ENCODE assay signal across 20 mouse cellular contexts in the genomic region with DNA sequence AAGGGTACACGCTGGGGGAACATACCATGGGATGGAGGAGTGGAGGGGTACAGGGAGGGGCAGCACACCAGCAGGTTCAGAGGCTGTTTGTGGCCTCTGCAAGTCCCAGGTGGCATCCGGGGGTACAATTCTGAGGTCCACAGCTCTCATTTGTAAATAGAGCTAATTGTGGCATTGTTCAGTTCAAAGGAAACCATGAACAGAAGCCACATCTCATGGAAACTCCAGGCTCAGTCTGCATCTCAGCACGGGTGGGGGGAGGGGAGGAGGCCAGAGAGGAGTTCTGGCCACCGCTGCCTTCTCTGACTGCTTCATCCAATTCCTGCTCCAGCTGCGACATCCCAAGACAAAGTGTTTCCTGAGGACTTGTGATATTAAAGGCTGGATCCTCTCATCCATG.
"Had no signal": no experiment of that assay in that cellular context is flagged by ENCODE, and none has a peak within 500 bp of the region (broad histone marks: within the 10 kb centered on the region; RNA-seq: fewer than 3 reads in every experiment).

No protein-coding gene starts in this region.

- DNase-seq: kidney, adult 8-10 months; kidney, postnatal 14 days; kidney, postnatal 4 days; left cerebral cortex, postnatal 4 days; liver, postnatal 0 days; lung, embryonic 14.5 days; thymus, adult 2 months; thymus, postnatal 36 days had no signal

- ATAC-seq: intestine, postnatal 0 days; liver, postnatal 0 days; lung, postnatal 0 days; midbrain, embryonic 16.5 days had no signal

- H3K27me3 ChIP-seq: kidney, embryonic 15.5 days; limb, embryonic 15.5 days; midbrain, embryonic 13.5 days; neural tube, embryonic 12.5 days had no signal

- H3K9me3 ChIP-seq: kidney, embryonic 15.5 days; limb, embryonic 12.5 days; limb, embryonic 15.5 days; midbrain, embryonic 13.5 days; neural tube, embryonic 12.5 days had no signal

- H3K4me2 ChIP-seq: kidney, embryonic 15.5 days; limb, embryonic 12.5 days; limb, embryonic 15.5 days; liver, embryonic 11.5 days; lung, embryonic 14.5 days; midbrain, embryonic 13.5 days; neural tube, embryonic 12.5 days had no signal

- H3K4me3 ChIP-seq: kidney, embryonic 15.5 days; limb, embryonic 12.5 days; limb, embryonic 15.5 days; midbrain, embryonic 13.5 days; neural tube, embryonic 12.5 days had no signal

- H3K9ac ChIP-seq: kidney, embryonic 15.5 days; limb, embryonic 12.5 days; limb, embryonic 15.5 days; liver, embryonic 14.5 days; liver, postnatal 0 days; lung, embryonic 14.5 days; midbrain, embryonic 13.5 days; neural tube, embryonic 12.5 days had no signal

- H3K27ac ChIP-seq: kidney, embryonic 15.5 days; limb, embryonic 12.5 days; limb, embryonic 15.5 days; liver, embryonic 14.5 days; macrophage; midbrain, embryonic 13.5 days; neural tube, embryonic 12.5 days; stomach, postnatal 0 days had no signal

- H3K4me1 ChIP-seq: limb, embryonic 15.5 days had no signal

- H3K36me3 ChIP-seq: kidney, embryonic 15.5 days; limb, embryonic 12.5 days; limb, embryonic 15.5 days; midbrain, embryonic 13.5 days; neural tube, embryonic 12.5 days had no signal
